Mouse (Mus musculus): Measurements from ENCODE around the gene Gpr162.

GRCm38 (mm10) chr6:124863658-124864298 is at the start of gene Gpr162:
- TF ChIP-seq POLR2A (IDR thresholded peaks at IDR 0.05; ENCODE audit: borderline replicate concordance, extremely low read depth, insufficient read depth, insufficient read length, poor library complexity, severe bottlenecking) (peak; percentile 68; the same call in 1 of the 2 replicates), CTCF (IDR thresholded peaks at IDR 0.05; ENCODE audit: borderline replicate concordance, extremely low read depth, insufficient read depth, insufficient read length) (peak; percentile 16; the same call in 1 of the 2 replicates)
